Mouse (Mus musculus): Measurements from ENCODE around the gene Hes6.
A peak's percentile ranks its signal among the peaks of the same experiment; 100 is the strongest.

Gene Hes6

DNA sequence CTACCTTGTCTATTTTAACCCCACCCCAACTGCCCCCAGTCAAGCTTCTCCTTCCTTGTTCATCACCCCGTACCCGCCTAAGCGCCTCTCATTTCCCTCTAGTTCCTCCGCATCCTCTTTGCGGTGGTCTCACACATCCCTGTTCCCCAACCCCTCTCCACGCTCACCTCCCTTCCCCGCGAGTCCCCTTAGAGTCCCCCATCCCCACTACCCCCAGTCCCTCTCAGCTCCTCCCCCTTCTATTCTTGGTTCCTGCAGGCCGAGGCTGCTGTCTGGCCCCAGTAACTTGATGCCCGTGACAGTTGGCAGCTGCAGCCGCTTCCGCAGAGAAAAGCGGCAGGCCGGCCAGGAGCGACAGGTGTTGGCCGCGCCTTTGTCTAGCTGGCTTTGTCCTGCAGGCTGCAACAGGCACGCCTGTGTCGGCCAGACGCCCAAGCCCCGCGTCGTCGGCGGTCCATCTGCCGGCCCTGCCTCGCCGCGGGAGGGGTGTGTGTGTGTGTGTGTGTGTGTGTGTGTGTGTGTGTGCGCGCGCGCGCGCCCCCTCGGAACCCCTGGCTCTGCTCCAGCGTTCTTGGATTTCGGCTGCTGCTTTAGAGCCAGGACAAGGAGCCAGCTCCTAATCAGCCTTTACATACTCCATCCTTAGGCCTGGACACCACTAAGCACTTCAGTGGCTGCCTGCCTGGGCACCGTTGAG, at the start of gene Hes6:
Gene Hes6 (minus strand): TSS at position 141 of the 697 bp plus-strand sequence.
- DNase-seq = peak; percentile 83 to 90

DNA sequence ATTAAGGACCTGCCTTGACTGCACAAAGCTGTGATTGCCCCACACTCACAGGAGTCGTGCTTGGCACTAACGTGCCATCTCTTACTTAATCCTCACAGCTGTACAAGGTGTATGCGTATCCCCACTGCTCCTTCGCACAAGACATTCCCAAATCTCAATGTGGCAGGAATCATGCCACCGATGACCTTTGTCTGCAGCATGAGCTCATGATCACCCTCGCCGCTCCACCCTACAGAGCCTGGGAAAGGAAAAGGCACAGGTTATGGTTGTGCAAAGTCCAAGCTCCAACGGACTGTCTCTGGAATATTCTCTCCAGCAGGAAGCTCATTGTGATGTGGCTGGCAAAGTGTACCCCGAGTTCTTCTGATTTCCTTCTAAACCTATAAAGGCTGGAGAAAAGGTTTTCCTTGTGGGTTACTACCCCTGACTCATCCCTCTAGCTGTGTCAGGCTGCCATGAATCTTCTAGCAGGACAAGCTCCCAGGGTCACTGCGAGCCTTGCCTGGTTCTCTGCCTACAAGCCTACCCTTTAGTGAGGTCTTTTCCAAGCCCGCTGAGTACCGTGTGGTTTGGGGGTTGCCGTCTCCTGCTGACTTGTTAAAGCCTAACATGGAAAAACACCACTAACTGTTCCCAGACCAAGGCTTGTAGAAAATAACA, 49.6 kb upstream of the Hes6 start:
- DNase-seq = no peak

DNA sequence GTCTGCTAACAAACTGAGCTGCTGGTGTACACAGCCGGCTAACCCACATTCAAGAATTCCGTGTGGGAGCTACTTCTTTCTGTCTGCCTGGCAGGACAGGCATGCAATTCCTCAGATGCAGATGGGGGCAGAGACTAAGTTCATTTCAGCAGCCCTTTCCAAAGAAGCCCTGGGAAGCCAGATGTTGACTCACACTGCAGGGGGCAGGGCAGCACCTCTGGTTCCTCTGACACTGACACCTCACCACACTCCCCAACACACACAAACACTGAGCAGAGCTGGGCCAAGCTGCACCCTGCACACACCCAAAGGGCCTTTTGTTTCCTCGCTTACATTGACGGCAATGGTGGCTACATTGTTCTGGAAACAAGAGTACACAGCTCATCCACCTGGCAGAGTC, 46.7 kb upstream of the Hes6 start:
- no peak for DNase-seq

DNA sequence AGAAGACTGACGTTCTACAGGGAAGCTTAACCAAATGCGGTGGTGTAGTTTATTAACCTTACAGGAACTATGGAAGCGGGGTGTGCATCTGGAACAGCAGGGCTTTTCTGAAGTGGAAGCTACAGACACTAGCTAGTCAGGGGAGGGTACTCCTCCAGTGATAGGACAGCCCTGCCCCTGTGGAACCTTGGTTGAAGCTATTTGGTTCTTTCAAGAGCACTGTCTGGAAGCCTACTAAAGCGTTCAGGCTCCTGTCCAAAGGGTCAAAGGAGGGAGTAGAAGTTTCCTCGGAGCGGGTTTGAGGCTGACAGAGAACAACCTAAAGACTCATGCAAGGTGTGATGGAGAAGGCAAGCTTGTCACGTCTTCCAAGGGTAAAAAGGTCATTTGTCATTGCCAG, 46.2 kb upstream of the Hes6 start:
- no peak for DNase-seq

DNA sequence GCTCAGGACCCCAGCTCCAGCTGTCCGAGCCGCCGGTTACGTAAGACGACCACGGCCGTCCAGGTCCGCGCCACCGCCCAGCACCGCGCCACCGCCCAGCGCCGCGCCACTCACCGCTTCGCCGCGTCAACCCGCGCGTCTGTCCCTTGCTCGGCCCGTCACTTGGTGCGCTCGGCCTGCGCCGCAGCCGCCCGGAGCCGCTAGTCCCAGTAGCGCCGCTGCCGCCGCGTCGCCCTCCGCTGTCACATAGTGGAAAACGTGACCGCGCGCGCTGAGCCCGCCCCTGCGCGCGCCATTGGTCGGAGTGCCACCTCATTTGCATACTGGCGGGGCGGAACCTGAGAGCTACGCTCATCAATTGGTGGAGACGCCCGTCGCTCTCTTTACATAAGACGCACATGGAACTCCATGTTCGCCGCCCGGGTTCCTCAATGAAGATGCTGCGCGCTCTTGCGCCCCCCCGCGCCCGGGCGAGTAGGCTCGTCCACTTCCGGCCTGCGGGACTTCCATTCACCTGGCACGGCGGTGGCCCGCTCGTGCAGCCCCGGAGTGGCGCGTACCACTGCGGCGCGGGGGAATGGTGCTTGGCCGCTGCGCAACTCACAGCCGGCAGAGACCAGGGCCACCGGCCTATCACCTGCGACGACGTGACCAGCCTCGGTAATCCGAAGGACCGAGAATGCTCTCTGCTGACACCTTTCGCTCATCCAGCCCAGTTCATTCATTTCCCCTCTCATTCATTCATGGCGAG, 45.4 kb upstream of the Hes6 start, which contains the start of gene Per2:
Gene Per2 (minus strand): TSS at position 266 of the 751 bp plus-strand sequence.
- DNase-seq = peak; percentile 99

DNA sequence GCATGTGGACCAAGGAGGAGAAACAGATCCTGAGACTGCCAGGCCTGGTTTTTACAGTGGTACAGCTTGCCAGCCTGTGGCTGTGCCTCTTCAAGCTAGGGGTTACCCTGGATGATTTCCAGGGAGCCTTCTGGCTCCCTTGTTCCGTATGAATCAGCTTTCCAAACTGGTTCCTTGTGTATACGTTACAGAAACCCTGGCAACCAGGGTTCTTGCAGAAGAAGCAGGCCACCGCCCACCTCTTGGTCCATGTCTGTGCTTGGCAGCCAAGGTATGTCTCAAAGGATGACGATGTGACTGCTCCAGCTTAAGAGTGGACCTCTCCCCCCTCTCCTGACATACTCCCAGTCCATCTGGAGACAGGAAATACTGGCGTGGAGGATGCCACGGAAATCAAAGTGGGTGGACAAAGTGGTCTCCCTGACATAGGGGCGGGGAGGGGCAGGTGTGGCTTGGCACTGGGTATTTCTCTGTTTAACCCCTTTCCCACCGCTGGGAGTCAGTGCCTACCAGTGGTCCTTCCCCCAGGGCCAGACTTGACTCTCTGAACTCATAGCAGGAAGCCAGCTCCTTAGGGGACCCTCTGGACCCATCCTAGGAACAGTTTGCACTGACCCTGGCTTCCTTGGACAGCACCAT, 44.5 kb upstream of the Hes6 start:
- DNase-seq = peak; percentile 37 to 65

DNA sequence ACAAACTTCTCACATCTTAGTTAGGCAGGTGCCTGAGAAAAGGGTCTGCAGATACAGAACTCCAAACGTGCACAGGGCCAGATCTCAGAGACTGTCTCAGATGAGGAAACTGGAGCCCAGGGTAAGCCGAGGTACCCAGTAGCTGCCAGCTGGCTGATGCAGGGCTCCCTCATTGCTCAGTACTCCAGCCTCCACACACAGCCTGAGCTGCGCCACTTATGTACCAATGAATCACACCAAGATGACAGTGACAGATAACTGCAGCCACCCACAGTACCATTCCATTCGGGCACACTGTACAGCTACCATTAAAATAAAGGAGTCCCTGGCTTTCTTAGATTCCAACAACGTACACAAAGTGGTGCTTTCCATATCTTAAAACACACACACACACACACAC, 43.9 kb upstream of the Hes6 start:
- DNase-seq = no peak

DNA sequence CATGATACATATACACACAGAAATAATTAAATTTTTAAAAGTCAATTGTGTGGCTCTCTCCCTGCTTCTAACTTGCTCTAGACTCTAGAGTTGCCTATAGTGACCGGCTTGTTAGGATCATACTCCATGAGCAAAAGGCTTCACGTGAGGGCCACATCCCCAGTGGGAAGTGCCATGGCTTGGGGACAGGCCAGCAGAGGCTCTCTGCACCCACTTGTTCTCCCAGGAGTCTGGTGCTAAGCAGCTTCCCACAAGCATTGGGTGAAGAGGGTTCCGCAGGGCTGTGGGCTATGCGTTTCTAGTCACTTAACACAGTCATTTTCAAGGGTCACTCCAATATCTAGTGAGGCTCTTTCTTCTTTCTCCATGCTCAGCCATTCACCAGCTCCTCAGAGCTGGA, 43.3 kb upstream of the Hes6 start:
- DNase-seq = no peak

DNA sequence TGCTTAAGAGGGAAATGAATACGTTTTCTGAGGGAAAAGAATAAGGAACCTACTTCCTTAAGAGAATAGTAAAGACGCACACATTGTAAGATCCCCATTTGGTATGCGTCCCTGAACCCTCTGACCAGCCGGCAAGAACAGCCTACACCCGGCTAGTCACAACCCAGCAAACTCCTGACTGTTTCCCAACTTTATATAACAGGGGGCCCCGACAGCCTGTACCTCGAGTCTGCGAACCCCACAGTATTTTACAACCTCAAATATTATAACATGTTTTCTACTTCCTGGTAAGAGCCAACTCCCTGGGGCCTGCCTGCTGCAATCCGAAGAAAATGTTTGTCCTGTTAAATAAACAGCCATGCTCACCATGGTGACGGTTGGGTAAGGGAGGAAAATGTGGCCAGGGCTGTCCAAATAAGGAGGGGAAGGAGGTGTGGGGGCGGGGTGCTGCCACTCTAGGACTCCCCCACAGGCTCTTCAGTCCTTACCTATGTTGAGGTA, 42.5 kb upstream of the Hes6 start:
- peak; percentile 71 to 80 for DNase-seq

DNA sequence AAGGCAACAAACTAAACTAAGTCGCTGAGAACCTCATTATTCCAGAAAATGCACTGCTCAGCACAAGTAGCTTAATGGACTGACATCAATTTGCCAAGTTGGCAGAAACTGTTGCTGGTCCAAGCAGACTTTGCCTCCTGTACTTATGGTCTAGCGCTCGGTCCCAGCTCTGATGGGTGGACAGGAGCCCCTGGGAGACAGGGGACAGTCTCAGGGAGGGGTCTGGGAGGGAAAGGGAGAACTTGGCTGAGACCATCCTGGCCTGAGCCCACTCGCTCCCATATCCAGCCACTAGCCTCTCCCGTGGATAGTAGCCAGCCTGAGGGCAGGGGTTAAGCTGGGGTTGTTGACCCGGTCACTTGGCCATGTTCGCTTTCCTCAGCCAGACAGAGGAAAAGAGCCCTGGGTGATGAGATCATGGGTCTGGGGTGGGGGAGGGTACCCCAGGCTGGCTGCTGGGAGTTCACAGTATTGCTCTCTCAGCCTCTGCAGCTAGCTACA, 41.9 kb upstream of the Hes6 start:
- peak; percentile 68 to 81 for DNase-seq

DNA sequence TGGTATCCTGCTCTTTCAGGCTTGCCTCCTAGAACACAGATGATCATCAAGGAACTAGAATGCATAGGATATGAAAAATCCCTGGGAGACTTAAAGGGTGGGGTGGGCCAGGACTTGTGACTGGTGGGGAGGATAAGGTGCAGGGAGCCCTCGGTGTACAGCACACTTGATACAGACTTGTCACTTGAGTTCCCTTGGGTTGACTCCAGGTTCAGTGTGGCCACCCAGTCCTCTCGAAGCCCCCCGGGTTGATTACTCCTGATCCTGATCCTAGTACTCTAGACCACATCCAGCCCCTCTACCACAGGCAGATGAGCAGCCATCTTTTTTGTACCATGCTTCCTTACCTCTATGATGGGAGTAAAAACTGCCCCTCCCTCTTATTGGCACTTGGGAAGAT, 41.1 kb upstream of the Hes6 start:
- no peak for DNase-seq

DNA sequence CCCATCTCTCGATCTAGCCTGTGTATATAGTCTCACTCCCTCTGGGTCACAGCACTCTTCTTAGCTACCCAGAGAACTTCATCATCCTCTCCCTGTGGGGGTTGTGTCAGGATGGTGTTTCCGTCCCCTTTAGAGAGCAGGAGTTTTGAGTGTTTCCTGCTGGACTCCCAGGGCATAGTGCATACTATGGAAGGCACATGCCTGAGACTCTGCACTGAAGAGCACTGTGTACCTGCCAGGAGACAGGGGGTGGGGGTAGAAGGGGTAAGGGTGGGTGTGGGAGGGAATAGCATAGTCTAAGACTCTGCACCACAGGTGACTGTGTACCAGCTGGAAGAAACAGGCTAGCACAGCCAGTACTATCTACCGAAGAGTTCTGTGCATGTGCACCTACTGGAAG, 40.5 kb upstream of the Hes6 start:
- no peak for DNase-seq

DNA sequence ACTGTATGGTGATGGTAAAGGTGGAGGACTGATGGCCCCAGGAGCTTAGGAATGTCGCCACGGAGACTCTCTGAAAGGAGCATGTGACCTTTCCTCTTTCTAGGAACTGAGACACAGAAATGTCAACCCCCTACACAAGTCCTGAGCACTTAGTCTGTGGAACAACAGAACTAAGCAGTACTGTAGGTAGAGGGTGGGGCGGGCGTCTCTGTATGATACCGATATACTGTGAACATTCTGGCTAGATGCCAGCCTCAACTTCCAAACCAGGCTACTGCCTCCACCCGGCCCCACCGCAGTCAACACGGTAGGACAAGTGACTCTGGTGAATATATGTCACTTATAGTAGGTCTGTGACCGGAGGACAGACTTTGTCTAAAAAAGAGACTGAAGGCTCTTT, 40.1 kb upstream of the Hes6 start:
- no peak for DNase-seq

DNA sequence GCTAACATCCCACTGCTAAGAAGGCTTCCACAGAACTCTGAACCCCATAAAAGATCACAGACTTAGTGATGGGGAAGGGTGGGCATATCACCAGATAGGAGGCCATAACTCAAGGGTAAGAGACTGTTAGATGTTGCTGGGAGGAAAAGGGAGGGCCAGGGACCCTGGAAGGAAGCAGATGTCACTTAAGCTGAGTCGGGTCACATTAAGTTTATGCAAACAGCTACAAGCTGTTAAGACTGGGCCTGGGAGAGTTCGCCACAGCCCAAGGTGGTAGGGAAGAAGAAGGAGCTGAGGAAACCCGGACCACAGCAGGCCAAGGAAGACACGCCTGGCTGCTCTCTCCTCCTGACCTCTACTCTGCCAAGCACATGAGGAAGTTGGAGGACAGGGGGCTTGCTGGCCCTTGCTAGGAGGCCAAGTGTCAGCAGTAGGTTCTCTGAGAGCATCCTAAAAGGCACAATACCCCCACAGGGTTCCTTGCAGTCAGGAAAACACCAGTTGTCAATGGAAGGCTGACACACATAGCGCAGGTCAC, 37.8 kb upstream of the Hes6 start:
- peak in 1 of 2 experiments; percentile 49 for DNase-seq

DNA sequence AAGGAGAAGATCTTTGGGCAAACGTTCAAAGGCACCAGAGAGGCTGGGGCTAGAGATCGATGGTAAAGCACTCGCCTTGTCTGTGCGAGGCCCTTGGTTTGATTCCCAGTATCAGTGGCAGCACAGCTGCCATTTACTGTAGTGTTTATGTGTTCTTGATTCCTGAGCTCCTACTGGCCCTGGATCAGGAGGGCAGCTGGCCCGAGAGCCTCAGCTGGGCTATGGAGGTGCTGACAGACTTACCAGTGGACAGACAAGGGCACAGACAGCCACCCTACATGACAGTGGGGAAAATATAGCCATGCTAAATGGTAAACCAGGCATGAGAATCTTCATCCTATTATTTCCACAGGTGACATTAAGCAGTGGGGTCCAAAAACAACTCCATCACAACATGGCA, 37.0 kb upstream of the Hes6 start:
- DNase-seq = no peak

DNA sequence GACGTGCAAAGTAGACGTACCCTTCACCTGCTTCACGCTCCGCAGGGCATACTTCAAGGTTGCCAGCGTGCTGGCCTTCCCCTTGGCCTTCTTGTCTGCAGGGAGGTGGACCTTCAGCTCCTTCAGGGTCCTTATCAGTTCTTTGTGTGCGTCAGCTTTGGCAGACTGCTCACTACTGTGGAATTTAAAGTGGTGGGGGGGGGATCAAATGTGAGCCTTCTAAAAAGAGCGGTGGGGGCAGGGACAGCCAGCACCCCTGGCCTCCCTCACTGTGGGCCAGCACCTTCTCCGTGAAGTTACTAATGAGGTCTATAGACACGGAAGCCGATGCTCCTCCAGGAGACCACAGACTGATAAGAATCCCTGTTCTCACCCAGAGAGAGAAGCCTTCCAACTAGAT, 34.9 kb upstream of the Hes6 start:
- DNase-seq = no peak

DNA sequence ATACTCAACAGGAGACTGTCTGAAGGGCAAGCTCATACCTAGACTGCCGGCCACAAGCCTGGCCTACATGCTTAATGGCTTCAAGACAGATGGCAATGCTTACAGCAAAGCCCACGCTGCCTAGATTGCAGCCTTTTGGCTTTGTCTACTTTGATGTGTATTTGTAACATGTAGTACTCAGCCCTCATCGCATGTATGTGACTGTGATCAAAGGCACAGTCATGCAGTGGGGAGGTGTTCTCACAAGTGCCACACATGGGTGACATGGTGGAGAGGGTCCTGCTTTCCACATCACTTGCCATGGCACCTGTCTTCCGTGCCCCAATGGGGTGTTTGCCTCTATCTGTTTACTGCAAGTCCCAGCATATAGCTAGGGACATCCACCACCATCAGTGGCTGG, 32.7 kb upstream of the Hes6 start:
- DNase-seq = no peak

DNA sequence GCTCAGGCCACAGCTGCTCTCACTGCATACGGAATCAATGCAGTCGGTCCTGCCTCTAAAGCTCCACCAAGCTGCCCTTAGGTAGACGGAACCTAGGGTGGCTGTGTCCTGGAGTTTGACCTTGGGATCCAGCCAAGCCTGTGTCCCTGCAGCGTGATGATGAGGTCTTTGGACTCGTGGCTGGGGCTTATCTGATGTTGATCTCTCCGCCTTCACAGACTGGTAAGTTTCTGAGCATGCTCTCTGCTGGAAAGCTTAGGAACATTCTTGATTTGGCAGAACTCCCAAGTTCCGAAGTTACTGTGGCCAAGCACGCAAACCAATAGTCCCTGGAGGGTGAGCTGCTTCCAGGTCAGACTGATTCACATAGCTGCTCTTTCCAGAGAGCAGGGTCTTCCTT, 32.2 kb upstream of the Hes6 start:
- peak; percentile 68 to 80 for DNase-seq

DNA sequence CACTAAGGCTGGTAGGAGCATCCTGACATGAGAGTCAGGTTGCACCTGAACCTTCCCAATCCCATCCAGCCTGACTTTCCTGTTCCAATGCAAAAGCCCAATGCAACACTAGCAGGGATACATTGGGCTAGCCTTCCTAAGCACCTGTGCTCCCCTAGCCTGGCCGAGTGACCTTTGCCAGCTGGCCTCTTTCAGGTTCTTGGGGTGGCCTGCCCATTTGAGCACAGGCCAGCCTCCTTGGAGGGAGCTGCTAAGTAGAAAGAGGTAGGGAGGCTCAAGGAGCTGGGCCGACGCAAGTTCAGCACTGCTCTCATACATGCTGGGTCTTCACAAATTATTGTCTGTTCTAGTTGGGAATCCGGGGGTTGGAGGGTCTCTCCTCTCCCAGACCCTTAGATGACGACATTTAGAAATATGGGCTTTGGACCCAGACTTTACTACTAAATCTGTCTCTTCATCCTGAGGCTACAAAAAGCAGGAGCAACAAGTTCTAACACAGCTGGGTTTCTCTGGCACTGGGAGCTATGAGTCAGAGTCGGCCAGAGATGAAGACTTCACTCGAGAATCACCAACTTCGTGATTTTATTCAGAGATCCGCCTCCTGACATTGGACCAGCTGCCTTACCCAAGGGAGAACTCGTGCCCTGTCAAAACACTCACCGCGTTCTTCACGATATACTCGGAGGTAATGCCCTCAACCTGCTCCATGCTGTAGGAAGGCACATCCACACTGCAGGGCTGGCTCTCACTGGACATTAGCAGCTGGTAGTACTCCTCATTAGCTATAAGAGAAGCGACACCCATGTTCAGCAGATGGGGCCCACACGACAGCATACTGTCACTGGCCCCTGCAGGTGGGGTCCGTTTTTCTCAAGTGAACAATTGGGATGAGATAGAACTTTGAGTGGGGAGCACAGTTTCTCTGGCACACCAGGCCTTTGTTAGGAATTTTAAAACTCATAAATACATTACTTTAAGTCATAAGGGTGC, 31.3 kb upstream of the Hes6 start:
- DNase-seq = no peak

DNA sequence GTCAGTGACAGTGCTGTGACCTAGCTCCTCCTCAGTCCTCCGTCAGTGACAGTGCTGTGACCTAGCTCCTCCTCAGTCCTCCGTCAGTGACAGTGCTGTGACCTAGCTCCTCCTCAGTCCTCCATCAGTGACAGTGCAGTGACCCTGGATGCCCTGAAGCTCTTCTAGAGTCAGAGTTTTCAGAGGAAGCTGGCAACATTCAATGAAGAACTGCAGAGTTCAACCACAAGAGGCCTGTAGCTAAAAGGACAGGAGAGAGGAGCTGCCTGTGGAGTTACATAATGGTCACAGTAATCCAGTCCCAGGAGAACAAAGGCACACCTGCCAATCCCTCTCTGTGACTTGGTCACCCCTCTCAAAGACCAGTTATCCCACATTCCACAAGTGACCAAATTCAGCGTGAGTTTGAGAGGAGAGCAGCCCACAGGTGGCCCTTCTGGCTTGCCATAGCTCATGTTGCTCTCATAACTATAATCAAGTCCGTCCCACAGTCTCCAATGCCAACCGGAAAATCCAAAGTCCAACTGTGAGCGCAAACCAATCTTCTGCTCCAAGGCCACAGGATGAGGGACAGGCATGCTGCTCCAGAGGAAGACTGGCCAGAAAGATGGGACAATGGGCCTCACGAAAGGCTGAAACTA, 28.6 kb upstream of the Hes6 start:
- peak in 1 of 2 experiments; percentile 37 for DNase-seq

DNA sequence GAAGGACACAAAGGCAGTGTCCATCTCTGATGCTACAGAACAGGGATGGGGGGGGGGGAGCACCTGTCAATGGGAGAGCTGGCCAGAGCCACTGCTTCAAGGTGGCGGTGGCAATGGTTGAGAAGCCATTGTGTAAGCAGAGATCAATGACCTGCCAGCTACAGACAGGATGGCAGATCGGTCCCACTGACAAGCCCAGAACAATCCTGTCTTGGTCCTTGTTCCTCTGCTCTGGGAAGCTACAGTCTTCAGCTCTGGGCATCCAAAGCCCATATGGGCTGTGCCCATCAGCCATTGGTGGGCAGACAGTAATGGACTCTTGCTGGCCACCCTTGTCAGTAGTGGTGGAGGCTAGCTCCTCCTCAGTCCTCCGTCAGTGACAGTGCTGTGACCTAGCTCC, 28.0 kb upstream of the Hes6 start:
- DNase-seq = no peak
